Mouse (Mus musculus): Measurements from ENCODE around the gene Ttll3.

- no peak for TF ChIP-seq CTCF (IDR thresholded peaks at IDR 0.05; ENCODE audit: extremely low read depth, insufficient read length, insufficient replicate concordance, low read depth, low read length)
- no peak for TF ChIP-seq POLR2A (IDR thresholded peaks at IDR 0.05; ENCODE audit: low read depth, low read length)
These were observed 3.5 kb downstream of the Ttll3 start for GRCm38 (mm10) chr6:113392387-113393071.
